Mouse (Mus musculus) cerebellum, adult 2 months (tissue): ENCODE measurements at regions not wholly inside any gene's neighbourhood (a gene's known extent, or its start where the extent isn't known, plus 50 kb on each side); places are given as distances from the start of the nearest gene placed in this dataset.

Source experiments
- DNase-seq, 2 experiments: peaks; one replicate each; pipeline ENCODE4 v3.0.0; 2021
- H3K27ac ChIP-seq: fragments of 200-500 bp; 2 replicates; pipeline ENCODE4 v1.5.1; 2012; ENCODE audit warnings: low read length, control low read depth, inconsistent platforms; ENCODE audit not compliant: insufficient read depth
- H3K27me3 ChIP-seq: fragments of 200-500 bp; 2 replicates; pipeline ENCODE4 v1.6.1; 2012; ENCODE audit warnings: inconsistent platforms, mild to moderate bottlenecking, low read length, moderate library complexity; ENCODE audit not compliant: control insufficient read depth, insufficient read depth
- H3K4me1 ChIP-seq: fragments of 200-500 bp; 2 replicates; pipeline ENCODE4 v1.6.1; 2011; ENCODE audit warnings: low read length; ENCODE audit not compliant: control insufficient read depth, insufficient read depth
- H3K4me3 ChIP-seq: fragments of 200-500 bp; replicated peaks from 2 replicates; pipeline ENCODE3; 2011; ENCODE audit warnings: mild to moderate bottlenecking, low read depth, low read length, control low read depth; ENCODE audit not compliant: insufficient read depth
- CTCF ChIP-seq: fragments of 200-500 bp; IDR thresholded peaks from 2 replicates; pipeline ENCODE4 v1.5.1; 2011; ENCODE audit warnings: low read depth, mild to moderate bottlenecking, control low read depth, low read length, moderate library complexity, borderline replicate concordance; ENCODE audit not compliant: insufficient read depth
- POLR2A ChIP-seq: fragments of 200-500 bp; IDR thresholded peaks from 2 replicates; pipeline ENCODE4 v1.6.1; 2011; ENCODE audit warnings: low read length, control low read depth, borderline replicate concordance; ENCODE audit not compliant: insufficient read depth
- WGBS: fragments of 180-500 bp; shearing (Covaris S2); methylation state at CpG from one replicate; pipeline ENCODE4 v1.1.7; 2018; 5-methylcytosine and 5-hydroxymethylcytosine counted together

DNA sequence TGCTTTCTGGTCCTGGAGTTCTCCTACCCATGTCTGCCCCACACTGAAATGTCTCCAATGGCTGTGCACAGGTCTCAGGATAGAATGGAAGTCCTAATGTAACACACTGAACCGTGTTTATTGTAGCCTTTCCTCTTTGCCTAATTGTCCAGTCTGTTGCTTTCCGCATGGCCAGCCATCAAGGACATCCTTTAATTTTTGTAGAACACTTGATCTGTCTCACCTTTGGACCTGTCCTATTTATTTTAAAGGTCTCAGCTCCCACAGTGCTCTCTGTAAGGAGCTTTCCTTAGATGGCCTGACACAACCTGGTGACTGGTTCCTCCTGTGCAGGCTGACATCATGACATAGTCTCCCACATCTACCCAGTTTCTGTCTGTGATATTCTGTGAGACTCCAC lies 226.3 kb downstream of the Lmo4 start:
- Histone ChIP-seq H3K4me3 (no peak overlapping the region), H3K27ac (no peak overlapping the region), H3K4me1 (no peaks in the 10 kb centered on the region), H3K27me3 (no peaks in the 10 kb centered on the region)
- DNase-seq = no peak
- no peak for TF ChIP-seq POLR2A
- TF ChIP-seq CTCF = no peak
- WGBS = 83% methylated on average over 2 of the region's 2 CpGs

DNA sequence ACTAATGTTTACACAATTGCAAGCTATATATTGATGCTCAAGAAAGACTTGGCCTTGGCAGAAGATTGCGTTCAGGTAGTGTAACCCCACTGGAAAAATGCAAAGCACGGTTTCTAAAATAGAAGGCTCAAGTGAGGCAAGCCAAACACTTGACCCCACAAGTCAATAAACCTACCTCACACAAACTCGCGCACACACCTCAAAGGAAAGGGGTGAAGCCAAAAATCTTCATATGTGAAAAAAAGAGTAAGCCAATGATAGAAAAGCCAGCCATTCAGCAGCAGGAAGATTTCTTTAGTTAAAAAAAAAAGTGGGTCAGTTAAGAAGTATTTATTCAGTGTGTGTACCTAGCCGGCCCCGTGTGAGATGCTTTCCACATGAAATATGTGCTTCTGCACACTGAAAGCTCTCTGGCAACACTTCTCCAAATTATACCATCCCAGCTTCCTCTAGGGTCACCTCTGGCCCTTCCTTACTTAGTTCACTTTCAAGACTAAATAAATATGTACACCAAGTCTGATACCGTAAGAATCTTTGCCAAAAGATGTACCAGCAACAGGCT lies 227.1 kb downstream of the Lmo4 start:
- Histone ChIP-seq H3K4me3 (no peak overlapping the region), H3K27me3 (no peaks in the 10 kb centered on the region), H3K4me1 (no peaks in the 10 kb centered on the region), H3K27ac (no peak overlapping the region)
- TF ChIP-seq POLR2A (no peak), CTCF (no peak)
- DNase-seq = no peak
- 91% methylated on average over 7 of the region's 7 CpGs for WGBS

DNA sequence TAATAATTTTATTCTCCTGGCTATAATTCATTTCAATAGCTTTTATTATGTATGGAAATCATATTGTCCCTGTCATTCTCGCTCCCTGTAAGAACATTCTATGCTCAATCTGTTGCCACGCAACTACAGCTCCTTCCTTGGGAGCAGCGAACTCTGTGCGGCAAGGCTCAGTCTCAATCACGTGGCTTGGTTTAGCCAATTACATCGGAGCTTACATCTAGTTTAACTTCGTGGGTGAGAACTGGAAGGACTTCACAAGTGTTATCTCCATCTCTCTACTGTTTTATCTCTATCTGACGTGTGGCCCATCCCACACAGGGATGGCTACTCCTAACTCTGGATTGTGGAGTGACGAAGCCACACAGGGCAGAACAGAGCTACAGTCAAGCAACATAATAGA lies 231.4 kb downstream of the Lmo4 start:
- H3K27ac ChIP-seq = no peak overlapping the region
- no peak for DNase-seq
- TF ChIP-seq CTCF (no peak), POLR2A (no peak)
- no peaks in the 10 kb centered on the region for H3K27me3 ChIP-seq
- 26% methylated on average over 9 of the region's 9 CpGs for WGBS
- no peak overlapping the region for H3K4me3 ChIP-seq
- no peaks in the 10 kb centered on the region for H3K4me1 ChIP-seq

DNA sequence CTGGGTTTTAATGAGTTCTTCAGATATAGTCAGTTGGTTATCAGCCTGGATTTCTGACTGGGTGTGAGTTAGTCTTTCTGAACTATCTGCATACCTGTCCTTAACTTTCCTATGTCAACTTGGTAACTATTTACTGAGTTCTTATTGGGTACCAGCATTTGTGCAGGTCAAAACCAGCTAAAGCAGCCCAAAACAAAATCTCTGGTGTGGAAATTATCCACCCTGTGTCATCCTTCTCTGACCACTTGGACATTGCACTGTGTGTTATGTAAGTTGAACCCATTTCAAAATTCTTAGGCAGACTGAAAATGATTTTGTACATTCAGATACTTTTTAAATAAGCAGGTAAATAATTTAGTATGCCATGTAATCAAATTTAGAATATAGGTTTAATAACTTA lies 232.7 kb downstream of the Lmo4 start:
- no peak for TF ChIP-seq POLR2A
- no peak for TF ChIP-seq CTCF
- Histone ChIP-seq H3K27ac (no peak overlapping the region), H3K4me1 (no peaks in the 10 kb centered on the region), H3K4me3 (no peak overlapping the region), H3K27me3 (no peaks in the 10 kb centered on the region)
- DNase-seq = no peak

DNA sequence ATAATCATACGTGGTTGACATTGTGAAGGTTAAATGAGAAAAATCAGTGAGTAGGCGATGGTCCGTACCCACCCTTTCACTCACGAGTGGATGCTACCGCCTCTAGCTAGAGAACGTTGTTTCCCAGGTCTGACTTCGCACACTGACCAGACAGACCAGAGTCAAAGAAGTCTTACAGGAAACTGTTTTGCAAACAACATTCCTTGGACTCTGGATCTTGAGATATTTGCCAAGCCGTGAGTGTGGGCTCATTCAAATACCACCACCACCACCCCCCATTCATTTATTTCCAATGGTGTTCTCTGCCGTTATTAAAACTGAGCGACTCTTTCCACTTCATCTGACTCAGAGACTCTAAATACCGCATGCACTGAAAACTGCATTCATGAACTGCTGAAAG lies 234.2 kb downstream of the Lmo4 start:
- Histone ChIP-seq H3K27ac (no peak overlapping the region), H3K4me1 (no peaks in the 10 kb centered on the region), H3K4me3 (no peak overlapping the region), H3K27me3 (no peaks in the 10 kb centered on the region)
- TF ChIP-seq POLR2A = no peak
- DNase-seq = no peak
- 84% methylated on average over 11 of the region's 11 CpGs for WGBS

DNA sequence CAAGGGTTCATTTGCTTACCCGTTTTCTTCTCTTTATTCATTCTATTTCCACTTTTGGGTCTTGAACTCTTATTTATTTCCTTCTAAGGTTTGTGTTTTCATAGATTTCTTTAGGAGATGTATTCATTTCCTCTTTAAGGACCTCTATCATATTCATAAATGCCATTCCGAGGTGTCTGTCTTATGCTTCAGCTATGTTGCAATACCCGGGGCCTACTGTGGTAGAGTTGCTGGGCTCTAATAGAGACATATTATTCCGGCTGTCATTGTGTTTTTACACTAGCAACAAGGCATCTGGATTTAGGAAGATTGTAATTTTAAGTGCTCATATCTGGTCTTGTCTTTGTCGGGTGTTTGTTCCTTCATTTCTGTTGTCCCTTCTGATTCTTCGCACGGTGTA lies 249.5 kb downstream of the Lmo4 start:
- no peak for DNase-seq
- Histone ChIP-seq H3K27ac (no peak overlapping the region), H3K4me1 (no peaks in the 10 kb centered on the region), H3K4me3 (no peak overlapping the region), H3K27me3 (no peaks in the 10 kb centered on the region)
- TF ChIP-seq CTCF (no peak), POLR2A (no peak)
- 93% methylated on average over 7 of the region's 7 CpGs for WGBS

DNA sequence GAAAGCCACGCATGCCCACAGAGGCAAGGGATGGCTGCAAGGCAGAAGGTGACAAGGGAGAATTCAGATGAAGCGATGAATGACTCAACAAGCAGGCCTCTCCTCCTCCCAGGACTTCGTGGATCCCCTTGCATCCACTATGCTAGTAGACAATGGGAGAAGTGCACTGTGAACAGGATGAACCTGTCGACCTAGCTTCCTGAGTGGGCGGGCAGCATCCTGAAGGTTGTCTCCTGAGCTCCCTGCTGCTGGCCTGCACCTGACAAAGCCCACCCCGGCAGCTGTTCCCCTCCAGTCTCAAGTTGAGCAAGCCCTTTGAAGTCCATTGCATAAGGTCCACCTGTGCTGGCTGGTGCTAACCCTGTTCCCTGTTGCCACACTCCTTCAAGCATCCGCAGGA lies 250.2 kb downstream of the Lmo4 start:
- no peak for DNase-seq
- TF ChIP-seq CTCF = no peak
- H3K4me3 ChIP-seq = no peak overlapping the region
- H3K27ac ChIP-seq = no peak overlapping the region
- no peaks in the 10 kb centered on the region for H3K4me1 ChIP-seq
- H3K27me3 ChIP-seq = no peaks in the 10 kb centered on the region
- WGBS = 80% methylated on average over 7 of the region's 7 CpGs

DNA sequence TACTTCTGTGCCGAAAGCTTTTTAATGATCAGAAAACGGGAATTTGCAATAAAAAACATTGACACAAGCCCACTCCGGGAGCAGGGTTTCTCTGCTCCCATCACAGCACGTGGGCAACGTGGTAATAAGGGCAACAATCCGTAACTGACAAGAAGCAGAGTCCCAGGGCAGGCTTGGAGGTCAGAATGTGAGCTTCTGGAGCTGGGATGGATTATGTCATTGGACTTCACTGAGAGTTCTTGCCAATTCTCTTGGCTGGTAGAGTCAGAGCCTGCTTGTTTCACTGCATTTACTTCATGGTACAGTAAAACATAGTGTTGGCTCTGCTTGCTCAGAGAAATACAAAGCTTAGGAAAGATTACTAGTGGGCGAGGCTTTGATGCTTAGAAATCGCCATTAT lies 252.7 kb downstream of the Lmo4 start:
- WGBS = 60% methylated on average over 8 of the region's 8 CpGs
- DNase-seq = no peak
- Histone ChIP-seq H3K27me3 (no peaks in the 10 kb centered on the region), H3K4me1 (no peaks in the 10 kb centered on the region), H3K4me3 (no peak overlapping the region), H3K27ac (no peak overlapping the region)
- no peak for TF ChIP-seq CTCF
- TF ChIP-seq POLR2A = no peak

DNA sequence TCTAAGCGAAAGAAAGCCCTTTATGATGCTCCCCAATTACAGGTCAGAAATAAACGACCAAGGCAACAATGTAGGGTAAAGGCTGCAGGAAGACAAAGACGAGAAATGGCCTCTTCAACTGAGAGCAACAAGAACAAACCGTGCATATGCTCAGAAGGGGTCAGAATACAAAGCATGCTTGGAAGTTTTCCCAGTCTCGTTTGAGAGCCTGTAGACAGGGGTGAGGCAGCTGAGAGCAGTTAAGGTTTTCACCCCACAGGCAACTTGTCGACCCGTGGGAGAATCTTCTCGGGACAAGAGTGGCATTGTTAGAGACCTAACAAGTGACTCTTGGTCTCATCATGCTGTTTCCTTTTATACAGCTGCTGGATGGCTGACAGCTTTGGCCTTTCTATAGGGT lies 255.4 kb downstream of the Lmo4 start:
- Histone ChIP-seq H3K4me3 (no peak overlapping the region), H3K27ac (no peak overlapping the region), H3K27me3 (no peaks in the 10 kb centered on the region), H3K4me1 (no peaks in the 10 kb centered on the region)
- 14% methylated on average over 8 of the region's 8 CpGs for WGBS
- no peak for DNase-seq
- TF ChIP-seq POLR2A = no peak
- no peak for TF ChIP-seq CTCF
